Mouse (Mus musculus) hindbrain, embryonic 14.5 days (tissue): ENCODE results near the gene Amacr. TPM values are rescaled to one million over a fixed set of nuclear protein-coding genes. Genes with fewer than 3 reads are reported as not detected.

Source experiments
- ATAC-seq: fragments of 200-750 bp; cut with Nextera tagmentation; 2 replicates; pipeline ENCODE4 v1.8.0; 2017; ENCODE audit warnings: moderate number of reproducible peaks, mild to moderate bottlenecking, moderate TSS enrichment, moderate library complexity; ENCODE audit not compliant: low FRiP score
- DNase-seq: peaks from one replicate; pipeline ENCODE4 v3.0.0-alpha.2; 2015; ENCODE audit warnings: low spot score
- H3K27ac ChIP-seq: fragments of 300-500 bp; sonication (generic); 2 replicates; pipeline ENCODE4 v1.5.1; 2014; ENCODE audit warnings: mild to moderate bottlenecking, moderate library complexity
- H3K27me3 ChIP-seq: fragments of 300-500 bp; sonication (generic); 2 replicates; pipeline ENCODE4 v1.6.1; 2014; ENCODE audit warnings: mild to moderate bottlenecking, low read length, mixed read lengths; ENCODE audit not compliant: control insufficient read depth, insufficient read depth
- H3K36me3 ChIP-seq: fragments of 300-500 bp; sonication (generic); replicated peaks from 2 replicates; pipeline ENCODE4 v1.6.1; 2014; ENCODE audit not compliant: control insufficient read depth, insufficient read depth
- H3K4me1 ChIP-seq: fragments of 300-500 bp; sonication (generic); replicated peaks from 2 replicates; pipeline ENCODE4 v1.6.1; 2014; ENCODE audit warnings: antibody characterized with exemption, low read length, mixed read lengths; ENCODE audit not compliant: control insufficient read depth, insufficient read depth
- H3K4me2 ChIP-seq: fragments of 300-500 bp; sonication (generic); replicated peaks from 2 replicates; pipeline ENCODE4 v1.6.1; 2014; ENCODE audit warnings: mild to moderate bottlenecking, moderate library complexity
- H3K4me3 ChIP-seq: fragments of 300-500 bp; sonication (generic); replicated peaks from 2 replicates; pipeline ENCODE4 v1.5.1; 2014; ENCODE audit warnings: mild to moderate bottlenecking, low read length
- H3K9ac ChIP-seq: fragments of 300-500 bp; sonication (generic); 2 replicates; pipeline ENCODE4 v1.6.1; 2014
- H3K9me3 ChIP-seq: fragments of 300-500 bp; sonication (generic); 2 replicates; pipeline ENCODE4 v1.6.1; 2016; ENCODE audit warnings: low read length; ENCODE audit not compliant: control insufficient read depth
- whole genome bisulfite sequencing: fragments of 180-500 bp; shearing (Covaris S2); extraction: QIAGEN DNeasy Blood & Tissue Kit; methylation state at CpG from one replicate; pipeline ENCODE4 v1.1.7; 2014; 5-methylcytosine and 5-hydroxymethylcytosine counted together
- polyA plus RNA-seq: library from polyadenylated mRNA; unstranded; fragments of >200 nt; fragmentation: Nextera tagmentation; extraction: Ambion mirVana; gene quantifications from 2 replicates; pipeline ENCODE4 v1.2.1, GENCODE M21; 2014

Gene Amacr
- polyA plus RNA-seq, 1 experiment from 2014 or later, result 16.7 TPM

- ATAC-seq, result no peak
- no peak overlapping the region for H3K9ac ChIP-seq
- no peaks in the 10 kb centered on the region for H3K27me3 ChIP-seq
- H3K4me3 ChIP-seq, result no peak overlapping the region
- H3K9me3 ChIP-seq, result no peaks in the 10 kb centered on the region
- H3K4me2 ChIP-seq, result no peak overlapping the region
- H3K27ac ChIP-seq, result no peak overlapping the region
- DNase-seq, result peak; percentile 50
- WGBS, result 27% methylated on average over 5 of the region's 5 CpGs
- no peaks in the 10 kb centered on the region for H3K36me3 ChIP-seq
- no peaks in the 10 kb centered on the region for H3K4me1 ChIP-seq
These were observed 27.2 kb downstream of the Amacr start for GRCm38 (mm10) chr15:11008756-11009155.

- H3K4me3 ChIP-seq, result no peak overlapping the region
- H3K27ac ChIP-seq, result no peak overlapping the region
- no peaks in the 10 kb centered on the region for H3K27me3 ChIP-seq
- no peak for DNase-seq
- no peaks in the 10 kb centered on the region for H3K4me1 ChIP-seq
- H3K9ac ChIP-seq, result no peak overlapping the region
- H3K4me2 ChIP-seq, result no peak overlapping the region
- 91% methylated on average over 11 of the region's 11 CpGs for WGBS
- no peak for ATAC-seq
- no peaks in the 10 kb centered on the region for H3K36me3 ChIP-seq
- no peaks in the 10 kb centered on the region for H3K9me3 ChIP-seq
These were observed 29.5 kb downstream of the Amacr start for GRCm38 (mm10) chr15:11010976-11011548.

GRCm38 (mm10) chr15:11014931-11015330, 33.4 kb downstream of the Amacr start:
- no peaks in the 10 kb centered on the region for H3K9me3 ChIP-seq
- H3K9ac ChIP-seq, result no peak overlapping the region
- 44% methylated on average over 2 of the region's 2 CpGs for WGBS
- H3K4me1 ChIP-seq, result no peaks in the 10 kb centered on the region
- no peaks in the 10 kb centered on the region for H3K27me3 ChIP-seq
- no peak overlapping the region for H3K4me3 ChIP-seq
- DNase-seq, result no peak
- no peaks in the 10 kb centered on the region for H3K36me3 ChIP-seq
- H3K4me2 ChIP-seq, result no peak overlapping the region
- no peak for ATAC-seq
- no peak overlapping the region for H3K27ac ChIP-seq

- ATAC-seq (no peak), DNase-seq (no peak)
- H3K4me1 ChIP-seq, result no peaks in the 10 kb centered on the region
- H3K4me2 ChIP-seq, result no peak overlapping the region
- no peaks in the 10 kb centered on the region for H3K9me3 ChIP-seq
- H3K36me3 ChIP-seq, result no peaks in the 10 kb centered on the region
- no peak overlapping the region for H3K4me3 ChIP-seq
- H3K27me3 ChIP-seq, result no peaks in the 10 kb centered on the region
- 71% methylated on average over 4 of the region's 4 CpGs for WGBS
- no peak overlapping the region for H3K9ac ChIP-seq
- no peak overlapping the region for H3K27ac ChIP-seq
These were observed 45.4 kb downstream of the Amacr start for GRCm38 (mm10) chr15:11026801-11027561.

GRCm38 (mm10) chr15:11030188-11030587, 48.6 kb downstream of the Amacr start:
- 79% methylated on average over 3 of the region's 3 CpGs for WGBS
- peaks cover 11% of the 10 kb centered on the region for H3K27me3 ChIP-seq
- no peaks in the 10 kb centered on the region for H3K36me3 ChIP-seq
- DNase-seq, result no peak
- H3K9me3 ChIP-seq, result no peaks in the 10 kb centered on the region
- no peak overlapping the region for H3K27ac ChIP-seq
- H3K9ac ChIP-seq, result no peak overlapping the region
- H3K4me2 ChIP-seq, result no peak overlapping the region
- no peaks in the 10 kb centered on the region for H3K4me1 ChIP-seq
- no peak overlapping the region for H3K4me3 ChIP-seq
- ATAC-seq, result no peak

GRCm38 (mm10) chr15:11035947-11036474, 54.5 kb downstream of the Amacr start:
- Histone ChIP-seq H3K36me3 (no peaks in the 10 kb centered on the region), H3K9ac (peak overlapping the region; percentile 54), H3K4me1 (peaks cover 15% of the 10 kb centered on the region), H3K4me2 (peak overlapping the region; percentile 81), H3K9me3 (no peaks in the 10 kb centered on the region), H3K27ac (no peak overlapping the region), H3K27me3 (peaks cover 42% of the 10 kb centered on the region), H3K4me3 (peak overlapping the region; percentile 39)
- WGBS, result 7% methylated on average over 34 of the region's 34 CpGs
- ATAC-seq (no peak), DNase-seq (no peak)

- peaks cover 15% of the 10 kb centered on the region for H3K4me1 ChIP-seq
- H3K4me2 ChIP-seq, result peak overlapping the region; percentile 81
- peak overlapping the region; percentile 54 for H3K9ac ChIP-seq
- no peak overlapping the region for H3K27ac ChIP-seq
- peaks cover 42% of the 10 kb centered on the region for H3K27me3 ChIP-seq
- H3K36me3 ChIP-seq, result no peaks in the 10 kb centered on the region
- DNase-seq (no peak), ATAC-seq (peak; percentile 35; the same call in 1 of the 2 replicates)
- H3K4me3 ChIP-seq, result peak overlapping the region; percentile 39
- no peaks in the 10 kb centered on the region for H3K9me3 ChIP-seq
- WGBS, result 2% methylated on average over 49 of the region's 49 CpGs
These were observed 55.2 kb downstream of the Amacr start for GRCm38 (mm10) chr15:11036535-11037375.

GRCm38 (mm10) chr15:11037376-11037695, 55.8 kb downstream of the Amacr start:
- DNase-seq (peak; percentile 27), ATAC-seq (peak; percentile 41; the same call in 1 of the 2 replicates)
- Histone ChIP-seq H3K27me3 (peaks cover 42% of the 10 kb centered on the region), H3K4me2 (peak overlapping the region; percentile 81), H3K9me3 (no peaks in the 10 kb centered on the region), H3K36me3 (no peaks in the 10 kb centered on the region), H3K9ac (peak overlapping the region; percentile 54), H3K27ac (no peak overlapping the region), H3K4me3 (peak overlapping the region; percentile 39), H3K4me1 (peaks cover 15% of the 10 kb centered on the region)
- WGBS, result 5% methylated on average over 8 of the region's 8 CpGs

- 2% methylated on average over 16 of the region's 16 CpGs for WGBS
- Histone ChIP-seq H3K9ac (peak within 1 kb of the TSS; percentile 54), H3K4me3 (peak within 1 kb of the TSS; percentile 39), H3K27me3 (peaks cover 42% of the 10 kb centered on the region), H3K4me1 (peaks cover 15% of the 10 kb centered on the region), H3K27ac (no peak within 1 kb of the TSS), H3K36me3 (no peaks in the 10 kb centered on the region), H3K9me3 (no peaks in the 10 kb centered on the region), H3K4me2 (peak within 1 kb of the TSS; percentile 81)
- no peak; the same call in 1 of the 2 replicates for ATAC-seq
- DNase-seq, result peak; percentile 33
These were observed 56.2 kb downstream of the Amacr start, which contains the start of gene Rxfp3 for GRCm38 (mm10) chr15:11037711-11038110. Gene Rxfp3 (minus strand): TSS chr15:11037991.
